Mouse (Mus musculus): ENCODE results near the gene Cic. TPM values are rescaled to one million over a fixed set of nuclear protein-coding genes. Genes with fewer than 3 reads are reported as not detected.
"Not testable (repeated sequence)": the region's sequence is repeated elsewhere in the genome, so short reads cannot be mapped to it uniquely, and the experiment has no call there.

Gene Cic
- polyA plus RNA-seq, 1 experiment from 2014 or later = 33.3 TPM

GRCm38 (mm10) chr7:25315306-25316041 lies 48.0 kb downstream of the Cic start:
- WGBS = 1% methylated on average over 61 of the region's 69 CpGs
- no peak for ATAC-seq (ENCODE audit: low FRiP score)
- Histone ChIP-seq H3K4me1 (peaks cover 38% of the 10 kb centered on the region), H3K9me3 (replicated peaks) (no peaks in the 10 kb centered on the region), H3K27me3 (replicated peaks) (peaks cover 39% of the 10 kb centered on the region), H3K4me3 (replicated peaks) (peak overlapping the region; percentile 32), H3K9ac (replicated peaks) (peak overlapping the region; percentile 32; the same call in 1 of the 2 replicates), H3K36me3 (peaks cover 10% of the 10 kb centered on the region; the same call in 1 of the 2 replicates), H3K4me2 (peak overlapping the region; percentile 64), H3K27ac (replicated peaks) (peak overlapping the region; percentile 68; the same call in 1 of the 2 replicates)

DNA sequence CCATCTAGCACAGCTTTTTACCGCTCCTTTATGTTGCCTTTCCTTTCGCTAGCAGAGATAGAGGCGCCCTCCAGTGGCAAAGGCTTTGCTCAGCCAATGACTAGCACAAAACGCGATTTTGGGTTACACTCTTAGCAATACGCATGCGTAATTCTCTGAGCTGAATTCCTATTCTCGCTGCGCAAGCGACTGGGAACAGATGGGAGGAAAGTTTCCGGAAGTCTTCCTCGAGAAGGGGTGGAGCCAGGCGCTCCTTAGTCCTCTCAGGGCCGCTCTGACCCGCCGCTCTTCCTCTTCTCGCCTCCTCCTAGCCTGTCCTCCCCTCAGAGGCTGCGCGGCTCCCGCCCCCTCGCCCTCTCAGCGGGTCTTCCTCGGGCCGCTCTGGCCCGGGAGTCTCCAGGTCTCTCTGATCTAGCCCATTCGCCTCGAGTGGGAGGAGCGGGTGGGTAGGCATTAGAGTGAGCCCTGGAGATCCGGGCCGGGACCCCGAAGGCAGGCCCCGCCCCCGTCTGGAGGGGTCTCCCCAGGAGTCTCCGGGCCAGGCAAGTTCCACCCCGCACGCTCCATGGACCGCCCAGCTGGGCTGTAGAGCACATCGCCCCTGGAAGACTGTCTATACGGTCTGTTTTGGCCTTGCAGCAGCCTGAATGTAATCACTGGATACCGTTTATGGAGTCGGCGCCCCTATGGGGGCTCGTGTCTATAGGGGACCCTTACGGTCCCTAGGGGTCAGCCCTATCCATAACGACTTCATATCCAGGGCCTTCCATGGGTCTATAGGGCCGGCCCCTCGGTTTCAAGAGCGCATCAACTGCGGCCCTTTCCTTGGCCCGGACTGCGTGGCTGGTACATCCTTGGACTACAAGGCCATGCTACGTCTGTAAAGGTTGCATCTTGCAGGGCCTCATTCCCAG lies 49.3 kb downstream of the Cic start, which contains the start of gene Megf8:
TSS of gene Megf8 (plus strand) at position 633 of the 914 bp plus-strand sequence.
- peak within 1 kb of the TSS; percentile 80 for H3K9ac ChIP-seq (replicated peaks)
- H3K36me3 ChIP-seq = peaks cover 5% of the 10 kb centered on the region; the same call in 1 of the 2 replicates
- no peaks in the 10 kb centered on the region for H3K9me3 ChIP-seq (replicated peaks)
- under 1% methylated on average over 52 of the region's 52 CpGs for WGBS
- peak within 1 kb of the TSS; percentile 59 for H3K4me3 ChIP-seq (replicated peaks)
- H3K27me3 ChIP-seq (replicated peaks) = peaks cover 29% of the 10 kb centered on the region
- peaks cover 48% of the 10 kb centered on the region for H3K4me1 ChIP-seq
- H3K27ac ChIP-seq (replicated peaks) = peak within 1 kb of the TSS; percentile 89
- ATAC-seq (ENCODE audit: low FRiP score) = peak; percentile 98
- H3K4me2 ChIP-seq = peak within 1 kb of the TSS; percentile 97

- WGBS = 12% methylated on average over 21 of the region's 21 CpGs
- peaks cover 3% of the 10 kb centered on the region; the same call in 1 of the 2 replicates for H3K36me3 ChIP-seq
- H3K4me1 ChIP-seq = peaks cover 53% of the 10 kb centered on the region
- peak overlapping the region; percentile 59 for H3K4me3 ChIP-seq (replicated peaks)
- H3K4me2 ChIP-seq = peak overlapping the region; percentile 97
- peaks cover 22% of the 10 kb centered on the region for H3K27me3 ChIP-seq (replicated peaks)
- no peaks in the 10 kb centered on the region for H3K9me3 ChIP-seq (replicated peaks)
- peak overlapping the region; percentile 89 for H3K27ac ChIP-seq (replicated peaks)
- H3K9ac ChIP-seq (replicated peaks) = peak overlapping the region; percentile 80
- ATAC-seq (ENCODE audit: low FRiP score) = no peak
These were observed 50.0 kb downstream of the Cic start for GRCm38 (mm10) chr7:25317446-25317999.

DNA sequence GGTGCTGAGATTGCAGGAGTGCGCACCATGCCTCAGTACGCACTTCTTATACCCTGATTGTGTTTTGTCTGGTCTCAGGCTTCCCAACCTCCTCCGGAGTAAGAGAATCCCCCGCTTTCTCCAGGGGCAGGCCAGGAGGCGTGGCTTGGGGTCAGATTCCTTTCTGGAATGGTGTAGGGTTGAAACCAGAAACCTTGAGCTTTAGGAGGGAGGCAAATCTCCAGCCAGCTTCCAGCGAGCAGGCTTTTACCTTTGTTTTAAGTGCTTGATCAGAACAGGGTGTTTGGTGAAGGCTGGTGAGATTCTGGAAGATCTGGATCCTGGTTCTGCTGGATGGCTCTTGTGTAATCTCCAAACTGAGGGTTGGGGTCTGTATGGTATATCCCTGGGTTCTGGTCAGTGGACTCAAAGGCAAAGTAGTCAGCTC lies 54.6 kb downstream of the Cic start:
- 10% methylated on average over 6 of the region's 6 CpGs for WGBS
- no peak overlapping the region for H3K4me3 ChIP-seq (replicated peaks)
- H3K9ac ChIP-seq (replicated peaks) = no peak overlapping the region
- H3K36me3 ChIP-seq = peaks cover 3% of the 10 kb centered on the region; the same call in 1 of the 2 replicates
- peak overlapping the region; percentile 15; the same call in 1 of the 2 replicates for H3K4me2 ChIP-seq
- H3K4me1 ChIP-seq = peaks cover 35% of the 10 kb centered on the region
- no peaks in the 10 kb centered on the region for H3K27me3 ChIP-seq (replicated peaks)
- no peak for ATAC-seq (ENCODE audit: low FRiP score)
- H3K9me3 ChIP-seq (replicated peaks) = no peaks in the 10 kb centered on the region
- no peak overlapping the region; the same call in 1 of the 2 replicates for H3K27ac ChIP-seq (replicated peaks)

DNA sequence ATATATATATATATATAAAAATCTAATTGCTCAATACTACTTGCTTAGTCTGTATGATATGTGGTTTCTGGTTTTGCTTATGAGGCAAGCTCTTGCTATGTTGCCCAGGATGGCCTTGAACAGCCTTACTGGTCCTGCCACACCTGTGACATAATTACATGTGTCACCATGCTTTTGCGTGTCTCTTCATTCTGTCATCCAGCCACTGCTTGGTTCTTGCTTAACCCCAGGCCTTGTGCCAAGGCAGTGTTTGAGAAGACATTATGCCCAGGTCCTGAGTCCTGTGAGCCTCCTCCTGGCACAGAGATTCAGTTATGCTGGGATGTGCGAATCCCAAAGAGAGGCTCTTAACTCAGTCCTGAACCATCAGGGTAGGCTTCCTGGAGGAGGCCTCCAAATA lies 55.7 kb downstream of the Cic start:
- no peaks in the 10 kb centered on the region for H3K9me3 ChIP-seq (replicated peaks)
- 93% methylated on average over 2 of the region's 2 CpGs for WGBS
- H3K4me2 ChIP-seq = no peak overlapping the region
- H3K27me3 ChIP-seq (replicated peaks) = no peaks in the 10 kb centered on the region
- peaks cover 24% of the 10 kb centered on the region for H3K4me1 ChIP-seq
- H3K27ac ChIP-seq (replicated peaks) = no peak overlapping the region
- H3K36me3 ChIP-seq = peaks cover 9% of the 10 kb centered on the region
- no peak for ATAC-seq (ENCODE audit: low FRiP score)
- no peak overlapping the region for H3K9ac ChIP-seq (replicated peaks)
- H3K4me3 ChIP-seq (replicated peaks) = no peak overlapping the region

DNA sequence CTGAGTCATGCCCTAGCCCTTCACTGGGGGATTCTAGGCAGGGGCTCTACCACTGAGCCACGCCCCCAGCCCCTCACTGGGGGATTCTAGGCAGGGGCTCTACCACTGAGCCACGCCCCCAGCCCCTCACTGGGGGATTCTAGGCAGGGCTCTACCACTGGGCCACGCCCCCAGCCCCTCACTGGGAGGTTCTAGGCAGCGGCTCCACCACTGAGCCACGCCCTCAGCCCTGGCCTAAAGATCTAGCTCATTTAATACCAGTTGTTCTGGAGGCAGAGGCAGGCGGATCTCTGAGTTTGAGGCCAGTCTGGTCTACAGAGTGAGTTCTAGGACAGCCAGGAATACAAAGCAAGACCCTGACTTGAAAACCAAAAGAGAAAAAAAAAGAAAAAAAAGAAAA lies 57.9 kb downstream of the Cic start:
- H3K9me3 ChIP-seq (replicated peaks); H3K4me2 ChIP-seq; H3K27ac ChIP-seq (replicated peaks); H3K9ac ChIP-seq (replicated peaks); H3K4me3 ChIP-seq (replicated peaks); H3K27me3 ChIP-seq (replicated peaks); ATAC-seq (ENCODE audit: low FRiP score): not testable (repeated sequence)
- peaks cover 15% of the 10 kb centered on the region for H3K4me1 ChIP-seq
- 96% methylated on average over 6 of the region's 6 CpGs for WGBS
- H3K36me3 ChIP-seq = peaks cover 23% of the 10 kb centered on the region

DNA sequence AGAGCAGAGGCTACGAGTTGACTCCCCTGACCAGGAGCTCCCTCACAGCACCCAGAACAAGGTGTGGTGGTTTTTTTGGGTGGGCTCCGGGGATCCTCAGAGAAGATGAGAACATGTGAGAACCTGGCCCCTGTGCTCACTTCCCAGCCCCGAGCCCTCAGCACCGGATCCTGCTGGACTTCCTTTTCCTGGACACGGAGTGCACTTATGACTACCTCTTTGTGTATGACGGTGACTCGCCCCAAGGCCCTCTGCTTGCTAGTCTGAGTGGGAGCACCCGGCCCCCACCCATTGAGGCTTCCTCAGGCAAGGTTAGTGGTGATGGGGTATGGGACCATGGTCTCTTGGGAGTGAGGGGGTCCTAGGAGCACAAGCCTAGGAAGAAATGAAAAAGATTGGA lies 58.7 kb downstream of the Cic start:
- H3K4me1 ChIP-seq = peaks cover 10% of the 10 kb centered on the region
- H3K9me3 ChIP-seq (replicated peaks) = no peaks in the 10 kb centered on the region
- no peak overlapping the region for H3K4me2 ChIP-seq
- H3K9ac ChIP-seq (replicated peaks) = no peak overlapping the region
- no peak for ATAC-seq (ENCODE audit: low FRiP score)
- no peaks in the 10 kb centered on the region for H3K27me3 ChIP-seq (replicated peaks)
- 88% methylated on average over 8 of the region's 8 CpGs for WGBS
- H3K27ac ChIP-seq (replicated peaks) = no peak overlapping the region
- no peak overlapping the region for H3K4me3 ChIP-seq (replicated peaks)
- H3K36me3 ChIP-seq = peaks cover 31% of the 10 kb centered on the region

GRCm38 (mm10) chr7:25333596-25334307 lies 66.2 kb downstream of the Cic start:
- H3K9ac ChIP-seq (replicated peaks) = no peak overlapping the region
- no peak overlapping the region for H3K4me3 ChIP-seq (replicated peaks)
- 38% methylated on average over 16 of the region's 16 CpGs for WGBS
- H3K4me1 ChIP-seq = no peaks in the 10 kb centered on the region
- no peaks in the 10 kb centered on the region for H3K9me3 ChIP-seq (replicated peaks)
- H3K36me3 ChIP-seq = peaks cover 77% of the 10 kb centered on the region
- H3K4me2 ChIP-seq = no peak overlapping the region
- no peaks in the 10 kb centered on the region for H3K27me3 ChIP-seq (replicated peaks)
- ATAC-seq (ENCODE audit: low FRiP score) = no peak
- no peak overlapping the region for H3K27ac ChIP-seq (replicated peaks)

- no peaks in the 10 kb centered on the region for H3K4me1 ChIP-seq
- no peak overlapping the region for H3K4me3 ChIP-seq (replicated peaks)
- no peak overlapping the region for H3K27ac ChIP-seq (replicated peaks)
- peaks cover 78% of the 10 kb centered on the region for H3K36me3 ChIP-seq
- no peaks in the 10 kb centered on the region for H3K27me3 ChIP-seq (replicated peaks)
- no peaks in the 10 kb centered on the region for H3K9me3 ChIP-seq (replicated peaks)
- WGBS = 80% methylated on average over 12 of the region's 12 CpGs
- ATAC-seq (ENCODE audit: low FRiP score) = 0 out of 2 replicates have a peak, but pooled peaks have one; percentile 5
- no peak overlapping the region for H3K9ac ChIP-seq (replicated peaks)
- H3K4me2 ChIP-seq = no peak overlapping the region
These were observed 67.0 kb downstream of the Cic start for GRCm38 (mm10) chr7:25334472-25334871.

GRCm38 (mm10) chr7:25339329-25339728 lies 71.8 kb downstream of the Cic start:
- no peak for ATAC-seq (ENCODE audit: low FRiP score)
- 88% methylated on average over 9 of the region's 9 CpGs for WGBS
- Histone ChIP-seq H3K4me2 (no peak overlapping the region), H3K9me3 (replicated peaks) (no peaks in the 10 kb centered on the region), H3K36me3 (peaks cover 86% of the 10 kb centered on the region), H3K27ac (replicated peaks) (no peak overlapping the region), H3K4me1 (no peaks in the 10 kb centered on the region), H3K4me3 (replicated peaks) (no peak overlapping the region), H3K27me3 (replicated peaks) (no peaks in the 10 kb centered on the region), H3K9ac (replicated peaks) (no peak overlapping the region)
